Mouse (Mus musculus) lung, adult 2 months (tissue): Measurements from ENCODE around the gene Slbp.

Experiments
- CTCF ChIP-seq: fragments of 200-500 bp; IDR thresholded peaks from 2 replicates; pipeline ENCODE4 v1.5.1; 2011; ENCODE audit warnings: mild to moderate bottlenecking, low read length, control low read depth; ENCODE audit not compliant: insufficient read depth
- POLR2A ChIP-seq: fragments of 200-500 bp; IDR thresholded peaks from 2 replicates; pipeline ENCODE4 v1.6.1; 2011; ENCODE audit warnings: low read depth, mild to moderate bottlenecking, control low read depth, low read length, borderline replicate concordance; ENCODE audit errors: extremely low read depth

DNA sequence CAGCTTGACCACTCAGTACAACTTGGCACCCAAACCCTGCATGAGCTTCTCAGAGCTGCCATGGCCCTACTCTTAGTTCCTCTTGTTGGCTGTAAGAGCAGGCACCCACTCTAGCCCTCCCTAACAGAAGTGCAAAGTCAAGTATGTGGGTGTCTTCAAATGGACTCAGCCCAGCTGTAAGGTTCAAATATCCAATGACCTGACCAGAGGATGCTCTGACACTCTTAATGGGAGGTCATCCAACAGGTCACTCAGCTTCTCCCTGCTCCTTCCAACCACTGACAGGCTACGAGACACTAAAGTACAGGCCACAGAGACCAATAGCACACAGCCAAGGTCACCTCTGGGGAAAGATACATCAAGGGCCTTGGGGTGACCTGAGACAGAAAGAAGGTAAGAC, 43.1 kb downstream of the Slbp start:
- TF ChIP-seq CTCF = no peak
- no peak for TF ChIP-seq POLR2A
